In genomic region chr15:31412436-31412835, GRCm38 (mm10) we compare ENCODE assay signal across 19 mouse cellular contexts.
"Had no signal": no experiment of that assay in that cellular context is flagged by ENCODE, and none has a peak within 500 bp of the region (broad histone marks: within the 10 kb centered on the region; RNA-seq: fewer than 3 reads in every experiment).

No protein-coding gene starts in this region.

- H3K27me3 ChIP-seq: kidney, embryonic 15.5 days; limb, embryonic 12.5 days; limb, embryonic 15.5 days; midbrain, embryonic 13.5 days; neural tube, embryonic 13.5 days; stomach, embryonic 15.5 days had no signal

- H3K4me2 ChIP-seq: kidney, embryonic 15.5 days; limb, embryonic 12.5 days; limb, embryonic 15.5 days; liver, embryonic 11.5 days; midbrain, embryonic 13.5 days; neural tube, embryonic 13.5 days; stomach, embryonic 15.5 days had no signal

- H3K4me1 ChIP-seq: limb, embryonic 12.5 days; limb, embryonic 15.5 days; neural tube, embryonic 13.5 days; stomach, embryonic 15.5 days had no signal

- H3K9me3 ChIP-seq: kidney, embryonic 15.5 days; limb, embryonic 12.5 days; limb, embryonic 15.5 days; midbrain, embryonic 10.5 days; midbrain, embryonic 13.5 days; neural tube, embryonic 13.5 days; stomach, embryonic 15.5 days had no signal

- H3K4me3 ChIP-seq: kidney, embryonic 15.5 days; limb, embryonic 12.5 days; limb, embryonic 15.5 days; megakaryocyte, embryonic 14.5 days; midbrain, embryonic 10.5 days; midbrain, embryonic 13.5 days; myocyte; neural tube, embryonic 13.5 days; stomach, embryonic 15.5 days had no signal

- H3K27ac ChIP-seq: kidney, embryonic 15.5 days; limb, embryonic 12.5 days; limb, embryonic 15.5 days; liver, embryonic 14.5 days; midbrain, embryonic 10.5 days; midbrain, embryonic 13.5 days; neural tube, embryonic 13.5 days; stomach, embryonic 15.5 days had no signal

- H3K9ac ChIP-seq: kidney, embryonic 15.5 days; limb, embryonic 12.5 days; limb, embryonic 15.5 days; liver, embryonic 14.5 days; liver, postnatal 0 days; midbrain, embryonic 13.5 days; neural tube, embryonic 13.5 days; stomach, embryonic 15.5 days had no signal

- ATAC-seq: liver, postnatal 0 days; midbrain, embryonic 13.5 days; midbrain, embryonic 16.5 days had no signal

- DNase-seq: layer of hippocampus, postnatal 36 days; left cerebral cortex, postnatal 4 days; liver, postnatal 0 days; retina, postnatal 1 day; right cerebral cortex, postnatal 25 days; spleen, adult 18-20 months; thymus, postnatal 36 days had no signal

- H3K36me3 ChIP-seq: kidney, embryonic 15.5 days; limb, embryonic 12.5 days; limb, embryonic 15.5 days; midbrain, embryonic 10.5 days; midbrain, embryonic 13.5 days; neural tube, embryonic 13.5 days; stomach, embryonic 15.5 days had no signal
